In genomic region chr3:88646426-88646995, GRCm38 (mm10) we compare ENCODE assay signal across 22 mouse cellular contexts. TPM values are rescaled to one million over a fixed set of nuclear protein-coding genes. Genes with fewer than 3 reads are reported as not detected.
DNase-seq lines count a peak whose midpoint lies in the region; ATAC-seq and TF ChIP-seq lines count a peak whose summit lies in the region.
"Had no signal": no experiment of that assay in that cellular context is flagged by ENCODE, and none has a peak within 500 bp of the region (broad histone marks: within the 10 kb centered on the region; RNA-seq: fewer than 3 reads in every experiment).

No protein-coding gene starts in this region.

- ATAC-seq in kidney, embryonic 15.5 days (replicated peaks; ENCODE audit: low FRiP score): no peak
- ATAC-seq: forebrain, embryonic 13.5 days; intestine, embryonic 16.5 days had no signal

- TF ChIP-seq EP300 in ES-Bruce4 (IDR thresholded peaks at IDR 0.05; ENCODE audit: insufficient read depth, low read depth, low read length): peak; percentile 97
- no peak for TF ChIP-seq EP300 in MEL (IDR thresholded peaks at IDR 0.05; ENCODE audit: low read depth in 1 of 2, low read length in 2 of 2)

- 0 out of 2 replicates have a peak, but pooled peaks cover 2% of the 10 kb centered on the region for H3K4me1 ChIP-seq in kidney, embryonic 15.5 days
- H3K4me1 ChIP-seq in ES-Bruce4 (ENCODE audit: control insufficient read depth, insufficient read depth, low read length) (peaks cover 12% of the 10 kb centered on the region), MEL (ENCODE audit: control insufficient read depth in 1 of 2, insufficient read depth in 2 of 2, low read length in 2 of 2) (peaks cover 3 to 8% of the 10 kb centered on the region in 2 experiments)
- H3K4me1 ChIP-seq in midbrain, embryonic 10.5 days: peaks cover 5% of the 10 kb centered on the region; the same call in 1 of the 2 replicates
- H3K4me1 ChIP-seq: forebrain, embryonic 13.5 days; heart, embryonic 13.5 days; hindbrain, embryonic 15.5 days had no signal

- TF ChIP-seq POLR2A in ES-Bruce4 (IDR thresholded peaks at IDR 0.05; ENCODE audit: insufficient read depth, low read length): no peak
- 0 out of 4 replicates have a peak, but pooled peaks of 1 of the 2 experiments have one; percentile 12 for TF ChIP-seq POLR2A in MEL (IDR thresholded peaks at IDR 0.05; ENCODE audit: control insufficient read depth in 1 of 2, insufficient read depth in 1 of 2, low read depth in 1 of 2, low read length in 2 of 2, poor library complexity in 1 of 2)
- TF ChIP-seq POLR2A in myocyte (IDR thresholded peaks at IDR 0.05; ENCODE audit: insufficient read length, low read depth): no peak

- H3K27ac ChIP-seq in kidney, embryonic 15.5 days: no peak overlapping the region
- H3K27ac ChIP-seq in ES-Bruce4 (ENCODE audit: insufficient read depth, low read length) (peak overlapping the region; percentile 73), MEL (ENCODE audit: control insufficient read depth, low read depth, low read length) (no peak overlapping the region)
- no peak overlapping the region for H3K27ac ChIP-seq in midbrain, embryonic 10.5 days (replicated peaks)
- H3K27ac ChIP-seq: embryonic facial prominence, embryonic 10.5 days; heart, embryonic 13.5 days; hindbrain, embryonic 15.5 days had no signal

- no peaks in the 10 kb centered on the region for H3K79me2 ChIP-seq in MEL (ENCODE audit: control insufficient read depth, insufficient read depth, low read length, poor library complexity)
- peaks cover 5% of the 10 kb centered on the region for H3K79me2 ChIP-seq in myocyte (ENCODE audit: control insufficient read depth, insufficient read depth)

- WGBS in kidney, embryonic 15.5 days: 49% methylated on average over 6 of the region's 6 CpGs
- WGBS in midbrain, embryonic 10.5 days: 89% methylated on average over 6 of the region's 6 CpGs

- no peak overlapping the region for H3K4me3 ChIP-seq in kidney, embryonic 15.5 days (replicated peaks)
- H3K4me3 ChIP-seq in ES-Bruce4 (ENCODE audit: low read depth, low read length) (no peak overlapping the region), MEL (ENCODE audit: control insufficient read depth in 1 of 2, insufficient read depth in 1 of 2, low read depth in 2 of 2, low read length in 2 of 2) (no peak overlapping the region), myocyte (no peak overlapping the region)
- H3K4me3 ChIP-seq in midbrain, embryonic 10.5 days: no peak overlapping the region
- H3K4me3 ChIP-seq: embryonic facial prominence, embryonic 10.5 days; forebrain, embryonic 13.5 days; heart, embryonic 13.5 days; hindbrain, embryonic 15.5 days had no signal

- no peak overlapping the region for H3ac ChIP-seq in myocyte (ENCODE audit: control insufficient read depth, insufficient read length)

- no peak overlapping the region for H3K9ac ChIP-seq in kidney, embryonic 15.5 days
- H3K9ac ChIP-seq in ES-Bruce4 (ENCODE audit: low read depth, poor library complexity, severe bottlenecking) (no peak overlapping the region), MEL (ENCODE audit: control insufficient read depth, low read depth, low read length, poor library complexity, severe bottlenecking) (no peak overlapping the region)
- H3K9ac ChIP-seq: forebrain, embryonic 13.5 days; heart, embryonic 13.5 days; hindbrain, embryonic 15.5 days had no signal

- no peak for TF ChIP-seq CTCF in ES-Bruce4 (IDR thresholded peaks at IDR 0.05; ENCODE audit: low read depth, low read length)
- no peak for TF ChIP-seq CTCF in MEL (IDR thresholded peaks at IDR 0.05 in 2 of 3, conservative IDR thresholded peaks at IDR 0.05 in 1 of 3; ENCODE audit: control insufficient read depth in 1 of 3, insufficient read depth in 1 of 3, low read depth in 2 of 3, low read length in 3 of 3, poor library complexity in 1 of 3, severe bottlenecking in 1 of 3)

- no peaks in the 10 kb centered on the region for H3K9me3 ChIP-seq in kidney, embryonic 15.5 days (replicated peaks)
- H3K9me3 ChIP-seq in ES-Bruce4 (replicated peaks; ENCODE audit: control insufficient read depth, insufficient read depth, low read length, poor library complexity, severe bottlenecking): no peaks in the 10 kb centered on the region
- no peaks in the 10 kb centered on the region for H3K9me3 ChIP-seq in MEL (replicated peaks; ENCODE audit: insufficient read depth, low read length)
- H3K9me3 ChIP-seq in midbrain, embryonic 10.5 days (replicated peaks): no peaks in the 10 kb centered on the region
- H3K9me3 ChIP-seq: embryonic facial prominence, embryonic 10.5 days; forebrain, embryonic 13.5 days; heart, embryonic 13.5 days; hindbrain, embryonic 15.5 days had no signal

- no peak for TF ChIP-seq RAD21 in MEL (IDR thresholded peaks at IDR 0.05; ENCODE audit: low read depth, low read length)

- no peak overlapping the region for H3K4me2 ChIP-seq in kidney, embryonic 15.5 days
- no peak overlapping the region for H3K4me2 ChIP-seq in myocyte (ENCODE audit: low read depth)
- H3K4me2 ChIP-seq: forebrain, embryonic 13.5 days; heart, embryonic 13.5 days; hindbrain, embryonic 15.5 days had no signal

- H3K36me3 ChIP-seq in kidney, embryonic 15.5 days: peaks cover 72% of the 10 kb centered on the region
- peaks cover 5% of the 10 kb centered on the region; the same call in 1 of the 2 replicates for H3K36me3 ChIP-seq in ES-Bruce4 (ENCODE audit: control insufficient read depth, insufficient read depth, low read length, poor library complexity, severe bottlenecking)
- H3K36me3 ChIP-seq in MEL (ENCODE audit: control insufficient read depth in 1 of 2, insufficient read depth in 2 of 2, low read length in 2 of 2): peaks cover 7 to 41% of the 10 kb centered on the region in 2 experiments
- peaks cover 72% of the 10 kb centered on the region for H3K36me3 ChIP-seq in myocyte (ENCODE audit: control insufficient read depth, insufficient read depth)
- peaks cover 85% of the 10 kb centered on the region for H3K36me3 ChIP-seq in midbrain, embryonic 10.5 days

- no peaks in the 10 kb centered on the region for H3K27me3 ChIP-seq in kidney, embryonic 15.5 days
- H3K27me3 ChIP-seq in ES-Bruce4 (ENCODE audit: control insufficient read depth, insufficient read depth, low read length, poor library complexity, severe bottlenecking): no peaks in the 10 kb centered on the region
- no peaks in the 10 kb centered on the region for H3K27me3 ChIP-seq in MEL (ENCODE audit: control insufficient read depth in 1 of 2, insufficient read depth in 2 of 2, low read length in 2 of 2)
- H3K27me3 ChIP-seq in myocyte (ENCODE audit: control insufficient read depth, insufficient read depth, insufficient read length): no peaks in the 10 kb centered on the region
- no peaks in the 10 kb centered on the region for H3K27me3 ChIP-seq in midbrain, embryonic 10.5 days (ENCODE audit: low read depth, poor library complexity, severe bottlenecking)
- H3K27me3 ChIP-seq: CH12.LX; forebrain, embryonic 13.5 days; heart, embryonic 13.5 days; hindbrain, embryonic 15.5 days had no signal

- peak; percentile 7 for DNase-seq in kidney, postnatal 10 days
- DNase-seq in MEL (ENCODE audit: low read depth, low spot score): no peak
- no peak for DNase-seq in thymus, adult 18-20 months
- no peak for DNase-seq in midbrain, embryonic 10.5 days (ENCODE audit: low spot score)
- DNase-seq: adrenal gland, adult 2 months; adrenal gland, postnatal 25 days; cerebellum, adult 18-20 months; cerebellum, adult 9-11 months; gastrocnemius, postnatal 10 days; heart, postnatal 36 days had no signal

TF ChIP-seq in MEL, 35 proteins besides CTCF, POLR2A, EP300 and RAD21 (continues in another document):
- TF ChIP-seq BHLHE40 (IDR thresholded peaks at IDR 0.05; ENCODE audit: borderline replicate concordance, low read depth, low read length) (no peak), ETS1 (IDR thresholded peaks at IDR 0.05; ENCODE audit: low read depth, low read length) (no peak), POLR2AphosphoS2 (IDR thresholded peaks at IDR 0.05; ENCODE audit: low read length) (0 out of 2 replicates have a peak, but pooled peaks have one; percentile 2), USF1 (IDR thresholded peaks at IDR 0.05; ENCODE audit: low read depth, low read length) (no peak)

TF ChIP-seq in myocyte, 11 proteins besides CTCF, POLR2A, EP300 and RAD21 (continues in another document):
- peak; percentile 63 for TF ChIP-seq POLR2AphosphoS2 (IDR thresholded peaks at IDR 0.05; ENCODE audit: insufficient read length, low read depth)
- no peak for TF ChIP-seq REST (IDR thresholded peaks at IDR 0.05; ENCODE audit: insufficient read depth, insufficient read length)
- no peak for TF ChIP-seq MYOG (IDR thresholded peaks at IDR 0.05; ENCODE audit: control insufficient read depth in 1 of 3, insufficient read depth in 1 of 3, insufficient read length in 2 of 3, low read depth in 2 of 3)
- TF ChIP-seq E2F4 (IDR thresholded peaks at IDR 0.05; ENCODE audit: insufficient read depth): no peak
- no peak for TF ChIP-seq TCF12 (IDR thresholded peaks at IDR 0.05; ENCODE audit: insufficient read depth, poor library complexity, severe bottlenecking)

RNA-seq across cellular contexts. Expression of gene Rxfp4, which starts 6.4 kb away (rescaled TPM):
- polyA plus RNA-seq in kidney, embryonic 15.5 days (2015; fragmentation: Nextera tagmentation; extraction: Ambion mirVana): not detected in 2 replicates
- not detected in 2 replicates for polyA plus RNA-seq in ES-Bruce4 (2011; ENCODE audit: insufficient read depth, insufficient read length, low read depth, missing spikeins)
- 0.08 TPM in 1 of 2 replicates, not detected in the other for total RNA-seq in MEL (2012; rRNA removed)
- under 1 TPM in 1 of 2 experiments, not detected in 1; 0.06 TPM for polyA plus RNA-seq in MEL (2012; ENCODE audit: insufficient read depth in 1 of 2, insufficient read length in 2 of 2, low read depth in 1 of 2, low replicate concordance in 2 of 2, missing spikeins in 1 of 2)
- not detected for polyA plus RNA-seq in myocyte (2012; fragmentation: generic; extraction: Trizol)
- polyA plus RNA-seq in midbrain, embryonic 10.5 days (2016; fragmentation: Nextera tagmentation; extraction: Ambion mirVana): not detected in 2 replicates
- total RNA-seq: adrenal gland, adult 2 months; adrenal gland, postnatal 25 days; CH12.LX; gastrocnemius, postnatal 10 days had no signal
- polyA plus RNA-seq: adrenal gland, adult 2 months; embryonic facial prominence, embryonic 10.5 days; forebrain, embryonic 13.5 days; gonadal fat pad, adult 2 months; heart, embryonic 13.5 days; heart, postnatal 0 days; hindbrain, embryonic 11.5 days; hindbrain, embryonic 15.5 days; intestine, embryonic 16.5 days had no signal

RNA-seq across cellular contexts. Expression of gene Khdc4, which starts 39.1 kb away (rescaled TPM):
- polyA plus RNA-seq in kidney, embryonic 15.5 days (2015; fragmentation: Nextera tagmentation; extraction: Ambion mirVana): 95.1 and 102 TPM in 2 replicates
- polyA plus RNA-seq in ES-Bruce4 (2011; ENCODE audit: insufficient read depth, insufficient read length, low read depth, missing spikeins) (72.7 and 78.1 TPM in 2 replicates), MEL (2012; ENCODE audit: insufficient read depth in 1 of 2, insufficient read length in 2 of 2, low read depth in 1 of 2, low replicate concordance in 2 of 2, missing spikeins in 1 of 2) (10 to 100 TPM in 1 of 2 experiments, not detected in 1; 71.0 TPM), myocyte (2012; fragmentation: generic; extraction: Trizol) (17.2 TPM)
- total RNA-seq in MEL (2012; rRNA removed): 43.4 and 47.4 TPM in 2 replicates
- 95.5 and 102 TPM in 2 replicates for polyA plus RNA-seq in midbrain, embryonic 10.5 days (2016; fragmentation: Nextera tagmentation; extraction: Ambion mirVana)

RNA-seq across cellular contexts. Expression of gene Arhgef2, which starts 40.7 kb away (rescaled TPM):
- 99.8 and 104 TPM in 2 replicates for polyA plus RNA-seq in kidney, embryonic 15.5 days (2015; fragmentation: Nextera tagmentation; extraction: Ambion mirVana)
- 71.2 and 74.9 TPM in 2 replicates for polyA plus RNA-seq in ES-Bruce4 (2011; ENCODE audit: insufficient read depth, insufficient read length, low read depth, missing spikeins)
- 113 and 131 TPM in 2 replicates for total RNA-seq in MEL (2012; rRNA removed)
- polyA plus RNA-seq in MEL (2012; ENCODE audit: insufficient read depth in 1 of 2, insufficient read length in 2 of 2, low read depth in 1 of 2, low replicate concordance in 2 of 2, missing spikeins in 1 of 2): 100 to 1,000 TPM in 1 of 2 experiments, not detected in 1; 183 TPM
- 361 TPM for polyA plus RNA-seq in myocyte (2012; fragmentation: generic; extraction: Trizol)
- polyA plus RNA-seq in midbrain, embryonic 10.5 days (2016; fragmentation: Nextera tagmentation; extraction: Ambion mirVana): 82.2 and 106 TPM in 2 replicates
